Mouse (Mus musculus) adrenal gland, postnatal 25 days (tissue): ENCODE results near the gene Cd99l2. TPM values are rescaled to one million over a fixed set of nuclear protein-coding genes. Genes with fewer than 3 reads are reported as not detected.
"Not testable (repeated sequence)": the region's sequence is repeated elsewhere in the genome, so short reads cannot be mapped to it uniquely, and the experiment has no call there.

Experiments used
- DNase-seq: peaks from one replicate; pipeline ENCODE4 v3.0.0; 2021; ENCODE audit warnings: mixed read lengths
- long read RNA-seq: library from polyadenylated mRNA; stranded (forward); transcript quantifications from one replicate; pipeline ENCODE4 v2.0.0, GENCODE M21; 2021
- total RNA-seq: library from RNA; stranded (reverse); gene quantifications from 2 replicates; pipeline ENCODE4 v1.2.3, GENCODE M21; 2021

The Cd99l2 gene
- total RNA-seq = 72.9 and 80.4 TPM in 2 replicates
- long read RNA-seq, transcript Cd99l2-202 (9 exons, 3,327 nt) = minor isoform, 5 of 26 reads
- long read RNA-seq, transcript Cd99l2-201 (10 exons, 3,600 nt) = major isoform, 7 of 26 reads
- long read RNA-seq, partial matches to known transcripts = 5 of 26 reads
- long read RNA-seq, other reads (novel, unspliced or antisense) = 8 of 26 reads

- peak; percentile 88 for DNase-seq
Measured at GRCm38 (mm10) chrX:71492634-71493278, at the start of gene Cd99l2. Cd99l2 (minus strand) TSS chrX:71492849.

DNA sequence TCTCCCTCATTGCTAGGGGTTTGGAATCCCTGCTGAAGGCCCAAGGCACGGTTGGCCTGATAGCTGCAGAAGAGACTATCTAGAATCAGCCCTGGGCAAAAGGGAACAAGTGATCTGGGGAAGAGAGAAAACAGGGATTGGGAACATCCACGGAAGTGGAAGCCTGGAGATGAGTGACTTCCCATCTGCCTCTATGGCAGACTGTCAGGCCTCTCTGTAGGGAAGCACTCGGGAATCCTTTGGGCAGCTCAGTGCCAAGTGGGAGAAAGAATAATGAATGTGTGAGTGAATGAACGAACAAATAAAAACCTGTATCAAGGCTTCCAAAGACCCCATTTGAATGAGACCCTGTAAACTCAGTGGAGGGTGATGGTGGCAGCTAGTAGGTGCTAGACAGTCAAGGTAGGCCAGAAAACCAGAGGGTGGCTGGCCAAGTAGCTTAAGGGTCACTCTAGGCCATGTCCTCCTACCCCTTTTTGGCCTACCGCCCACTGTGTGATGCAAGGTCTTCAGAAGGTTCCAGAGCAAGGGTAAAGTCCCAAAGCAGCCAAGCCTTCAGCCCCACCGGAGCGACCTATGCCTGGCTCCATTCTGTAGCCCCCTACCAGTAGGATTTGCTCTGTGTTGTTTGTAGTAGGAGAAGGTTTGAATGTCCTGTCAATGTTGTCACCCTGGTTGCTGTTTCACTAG lies 48.3 kb upstream of the Cd99l2 start:
- DNase-seq = no peak

DNA sequence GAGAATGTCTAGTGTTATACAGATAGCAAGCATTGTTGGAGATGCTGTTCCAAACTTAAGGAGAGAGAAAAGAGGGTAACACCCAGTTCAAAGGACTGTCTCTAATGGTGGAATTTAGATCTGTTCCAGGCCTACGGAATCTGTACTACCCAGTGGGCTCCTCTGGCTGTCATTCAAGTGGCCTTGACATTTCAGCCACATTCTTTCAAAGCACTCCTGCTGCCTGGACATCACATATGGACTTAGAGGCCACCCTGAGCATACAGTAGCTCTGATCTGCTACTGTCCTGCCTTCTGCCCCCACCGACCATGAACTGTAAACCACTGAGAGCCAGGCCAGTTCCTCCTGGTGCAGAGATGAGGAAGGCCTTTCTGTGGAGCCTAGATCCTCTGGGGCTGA lies 45.1 kb upstream of the Cd99l2 start:
- peak; percentile 16 for DNase-seq

DNA sequence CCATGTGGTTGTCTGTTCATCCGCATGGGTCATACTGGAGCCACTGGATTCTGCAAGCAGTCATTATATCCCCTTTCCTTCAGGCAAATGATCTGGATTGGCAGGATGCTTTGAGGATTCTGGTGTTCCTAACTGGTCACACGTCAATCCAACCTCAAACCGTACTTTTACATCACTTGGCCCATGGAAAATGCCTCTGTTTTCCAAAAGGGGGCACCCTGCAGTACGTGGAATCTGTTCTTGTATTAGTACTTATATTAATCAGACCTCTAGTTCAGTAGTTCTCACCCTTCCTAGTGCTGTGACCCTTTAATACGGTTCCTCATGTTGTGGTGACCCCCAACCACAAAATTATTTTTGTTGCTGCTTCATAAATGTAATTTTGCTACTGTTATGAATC lies 41.5 kb upstream of the Cd99l2 start:
- DNase-seq = no peak

- peak; percentile 30 for DNase-seq
Measured at GRCm38 (mm10) chrX:71532635-71533034, 40.0 kb upstream of the Cd99l2 start.

GRCm38 (mm10) chrX:71528646-71529045 lies 36.0 kb upstream of the Cd99l2 start:
- peak; percentile 23 for DNase-seq

DNA sequence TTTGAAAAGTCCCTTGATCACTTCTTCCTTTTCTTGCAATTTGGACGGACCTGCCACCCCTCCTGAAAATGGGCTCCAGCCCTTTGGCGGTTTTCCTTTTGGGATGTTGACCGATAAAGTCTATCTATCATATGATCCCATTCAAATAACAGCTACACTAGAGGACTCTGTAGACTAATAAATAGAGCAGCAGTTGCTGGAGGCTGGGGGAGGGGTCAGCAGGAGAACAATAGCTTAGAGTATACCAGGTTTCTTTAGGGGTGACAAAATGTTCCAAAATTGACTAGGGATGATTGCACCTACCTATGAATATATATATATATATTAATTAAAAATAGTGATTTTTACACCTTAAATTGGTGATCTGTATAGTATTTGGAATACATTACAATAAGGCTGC lies 35.5 kb upstream of the Cd99l2 start:
- DNase-seq = no peak

GRCm38 (mm10) chrX:71527461-71527860 lies 34.8 kb upstream of the Cd99l2 start:
- peak; percentile 42 for DNase-seq

DNA sequence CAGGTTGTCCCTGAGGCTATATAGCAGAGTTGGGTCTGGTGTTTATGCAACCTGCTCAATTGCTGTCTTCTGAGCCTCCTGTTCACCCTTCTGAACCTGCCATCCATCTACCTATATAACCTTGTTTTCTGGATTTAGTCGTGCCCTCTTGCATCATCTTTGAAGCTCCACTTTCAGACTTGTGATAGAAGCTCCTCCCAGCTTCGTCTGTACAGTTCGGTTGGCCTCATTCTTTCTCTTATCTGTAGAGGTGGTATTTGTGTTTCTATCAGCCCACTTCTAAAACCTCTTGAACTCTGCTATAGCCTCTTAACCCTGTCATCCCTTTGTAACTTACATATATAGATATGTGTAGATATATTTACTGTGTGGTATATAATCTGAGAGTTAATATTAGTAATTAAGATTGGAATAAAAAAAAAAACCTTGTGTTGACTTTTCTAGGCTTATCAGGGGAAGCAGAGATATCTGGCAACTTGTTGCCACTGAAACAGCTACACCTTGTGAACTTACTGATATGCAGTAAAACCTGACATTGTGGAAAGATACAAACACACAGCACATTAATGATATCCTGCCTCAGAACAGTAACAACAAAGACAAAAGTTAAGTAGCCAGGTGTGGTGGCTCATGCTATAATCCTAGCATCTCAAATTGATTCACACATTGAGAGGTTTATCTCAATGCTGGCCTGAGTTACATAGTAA lies 33.1 kb upstream of the Cd99l2 start:
- DNase-seq = no peak

DNA sequence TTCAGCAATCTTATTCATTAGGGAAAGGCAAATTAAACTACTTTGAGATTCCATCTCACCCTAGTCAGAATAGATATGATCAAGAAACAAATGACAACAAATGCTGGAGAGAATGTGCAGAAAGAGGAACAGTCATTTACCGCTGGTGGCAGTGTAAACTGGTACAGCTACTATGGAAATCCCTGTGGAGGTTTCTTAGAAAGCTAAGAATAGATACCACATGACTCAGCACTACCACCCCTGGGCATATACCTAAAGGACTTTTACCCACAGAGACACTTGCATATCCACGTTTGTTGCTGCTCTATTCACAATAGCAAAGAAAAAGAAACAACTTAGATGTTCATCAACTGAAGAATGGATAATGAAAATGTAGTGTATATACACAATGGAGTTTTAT lies 31.7 kb upstream of the Cd99l2 start:
- DNase-seq = no peak

- no peak for DNase-seq
Measured at GRCm38 (mm10) chrX:71522889-71523288, 30.2 kb upstream of the Cd99l2 start.

- no peak for DNase-seq
Measured at GRCm38 (mm10) chrX:71519252-71519651, 26.6 kb upstream of the Cd99l2 start.

DNA sequence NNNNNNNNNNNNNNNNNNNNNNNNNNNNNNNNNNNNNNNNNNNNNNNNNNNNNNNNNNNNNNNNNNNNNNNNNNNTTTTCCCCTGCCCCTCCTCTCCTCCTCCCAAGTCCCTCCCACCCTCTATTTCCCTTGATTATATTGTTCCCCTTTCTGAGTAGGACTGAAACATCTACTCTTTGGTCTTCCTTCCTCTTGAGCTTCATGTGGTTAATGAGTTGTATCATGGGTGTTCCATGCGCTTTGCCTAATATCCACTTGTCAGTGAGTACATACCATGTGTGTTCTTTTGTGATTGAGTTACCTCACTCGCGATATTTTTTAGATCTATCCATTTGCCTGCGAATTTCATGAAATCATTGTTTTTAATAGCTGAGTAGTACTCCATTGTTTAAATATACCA lies 13.9 kb upstream of the Cd99l2 start:
- not testable (repeated sequence) for DNase-seq

DNA sequence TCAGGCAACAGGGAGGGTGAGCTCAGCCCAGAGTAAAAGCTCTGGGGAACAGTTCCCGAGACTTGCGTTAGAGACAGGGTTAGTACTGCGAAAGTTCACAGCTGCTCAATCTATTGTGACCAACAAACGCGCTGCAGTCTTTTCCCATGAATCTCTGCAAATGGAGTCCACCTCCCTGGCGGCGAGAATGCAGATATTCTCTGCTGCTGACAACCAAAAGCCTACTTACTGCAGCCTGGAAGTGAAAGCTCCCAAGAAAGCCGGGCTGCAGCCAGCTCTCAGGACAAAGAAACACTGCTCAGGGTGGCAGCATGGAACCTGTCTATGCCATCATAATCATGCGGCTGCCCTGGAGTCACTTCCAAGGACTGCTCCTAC lies 619 bp upstream of the Cd99l2 start:
- peak; percentile 11 for DNase-seq

DNA sequence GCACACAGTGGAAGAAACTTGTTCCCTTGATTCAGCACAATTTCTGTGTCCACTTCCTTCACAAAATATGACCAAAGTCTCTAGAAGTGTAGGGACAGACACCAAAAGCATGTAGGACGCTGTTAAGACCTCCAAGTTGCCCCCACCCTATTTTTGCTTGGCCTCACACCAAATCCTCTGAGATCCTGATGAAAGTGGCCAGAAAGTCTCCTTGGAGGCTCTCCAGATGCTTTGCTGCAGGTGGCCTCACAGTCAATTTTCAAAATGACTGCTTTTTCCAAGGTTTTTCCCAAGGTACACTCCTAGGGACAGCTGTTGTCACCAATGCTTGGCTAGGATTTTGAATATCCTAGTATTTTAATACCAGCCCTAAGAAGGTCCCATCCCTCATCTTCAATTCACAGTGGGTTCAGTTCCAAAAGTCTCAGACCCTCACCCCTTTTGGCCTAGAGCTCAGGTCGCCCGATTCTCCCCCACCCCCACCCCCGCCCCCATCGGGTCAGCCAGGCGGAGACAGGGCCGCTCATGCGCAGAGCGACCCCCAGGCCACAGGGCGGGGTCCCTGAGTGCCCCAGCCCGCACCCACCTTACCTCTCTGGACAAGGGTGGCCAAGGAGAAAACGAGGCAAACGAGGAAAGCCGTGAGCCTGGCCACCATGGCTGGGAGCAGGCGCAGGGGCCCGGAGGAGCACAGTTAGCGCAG lies 567 bp downstream of the Cd99l2 start:
- no peak for DNase-seq

- no peak for DNase-seq
Measured at GRCm38 (mm10) chrX:71489353-71489752, 3.3 kb downstream of the Cd99l2 start.

- no peak for DNase-seq
Measured at GRCm38 (mm10) chrX:71482244-71482643, 10.4 kb downstream of the Cd99l2 start.

- no peak for DNase-seq
Measured at GRCm38 (mm10) chrX:71475992-71476391, 16.7 kb downstream of the Cd99l2 start.

GRCm38 (mm10) chrX:71475497-71475896 lies 17.2 kb downstream of the Cd99l2 start:
- DNase-seq = no peak

GRCm38 (mm10) chrX:71475084-71475483 lies 17.6 kb downstream of the Cd99l2 start:
- DNase-seq = no peak

DNA sequence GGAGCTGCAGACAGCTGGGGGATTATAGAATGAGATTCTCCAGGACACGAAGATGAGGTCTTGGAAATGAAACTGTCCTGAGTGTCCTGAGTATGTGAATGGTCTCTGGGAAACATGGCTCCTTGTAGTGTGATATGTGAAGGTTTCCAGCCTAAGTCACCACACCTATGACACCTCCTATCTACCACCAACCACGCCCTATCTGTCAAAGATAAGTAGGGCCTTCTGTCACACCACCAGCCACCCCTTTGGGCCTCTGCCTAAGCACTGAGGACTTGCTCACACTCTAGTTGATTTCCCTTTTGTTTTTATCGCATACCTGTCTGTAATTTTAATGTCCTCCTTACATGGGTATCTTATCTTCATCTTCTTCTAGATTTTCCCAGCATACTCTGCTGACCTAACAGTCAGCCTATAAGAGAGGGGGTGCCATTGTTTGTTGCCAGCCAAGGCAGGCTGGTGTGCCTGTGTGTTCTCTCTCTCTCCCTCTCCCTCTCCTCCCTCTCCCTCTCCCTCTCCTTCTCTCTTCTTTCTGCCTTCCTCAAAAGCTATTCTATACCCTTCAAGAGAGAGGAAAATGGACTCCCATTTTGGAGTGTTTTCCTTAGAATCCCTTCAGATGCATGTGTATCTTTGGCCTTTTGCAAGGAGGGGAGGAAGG lies 18.2 kb downstream of the Cd99l2 start:
- no peak for DNase-seq
